Mouse (Mus musculus): ENCODE results near the gene Xxylt1.

DNA sequence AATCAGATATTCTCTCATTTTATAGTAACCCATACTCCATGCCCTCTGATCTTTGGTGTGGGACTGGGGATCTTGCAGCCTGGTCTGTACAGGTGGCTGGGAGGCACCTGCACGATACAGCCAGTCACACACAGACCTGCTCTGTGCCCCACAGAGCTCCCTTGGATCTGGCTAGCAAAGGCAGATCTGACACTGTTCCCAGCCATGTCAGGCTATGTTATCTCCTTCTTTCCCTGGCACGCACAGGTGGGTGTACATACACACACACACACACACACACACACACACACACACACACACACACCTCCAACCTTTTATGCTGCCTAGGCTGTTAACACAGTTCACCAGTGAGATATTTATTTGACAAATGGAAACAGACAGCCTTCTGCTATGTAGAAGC, 82.5 kb downstream of the Xxylt1 start:
- TF ChIP-seq POLR2A (IDR thresholded peaks at IDR 0.05; ENCODE audit: borderline replicate concordance, control insufficient read depth, low read depth, low read length) (no peak), CTCF (IDR thresholded peaks at IDR 0.05; ENCODE audit: control insufficient read depth, insufficient read depth, low read length) (no peak)
